Mouse (Mus musculus): ENCODE data around the gene Man2a1. TPM values are rescaled to one million over a fixed set of nuclear protein-coding genes. Genes with fewer than 3 reads are reported as not detected.

Man2a1 gene
- polyA plus RNA-seq, 1 experiment from 2014 or later = 4.1 TPM

GRCm38 (mm10) chr17:64697277-64697831 lies 96.8 kb downstream of the Man2a1 start:
- Histone ChIP-seq H3K36me3 (ENCODE audit: control insufficient read depth, insufficient read depth, low read length) (no peaks in the 10 kb centered on the region), H3K27me3 (replicated peaks; ENCODE audit: control insufficient read depth, insufficient read depth, low read length) (no peaks in the 10 kb centered on the region), H3K4me2 (ENCODE audit: low read length) (no peak overlapping the region), H3K4me3 (ENCODE audit: low read length) (no peak overlapping the region), H3K9me3 (ENCODE audit: control insufficient read depth, low read length) (no peaks in the 10 kb centered on the region), H3K9ac (ENCODE audit: low read depth, low read length) (no peak overlapping the region), H3K27ac (ENCODE audit: low read depth, low read length) (no peak overlapping the region), H3K4me1 (ENCODE audit: control insufficient read depth, insufficient read depth, low read depth, low read length) (no peaks in the 10 kb centered on the region)
- WGBS = 52% methylated on average over 10 of the region's 10 CpGs
- ATAC-seq = no peak

GRCm38 (mm10) chr17:64698516-64698915 lies 98.0 kb downstream of the Man2a1 start:
- Histone ChIP-seq H3K4me2 (ENCODE audit: low read length) (no peak overlapping the region), H3K9me3 (ENCODE audit: control insufficient read depth, low read length) (no peaks in the 10 kb centered on the region), H3K4me3 (ENCODE audit: low read length) (no peak overlapping the region), H3K27me3 (replicated peaks; ENCODE audit: control insufficient read depth, insufficient read depth, low read length) (no peaks in the 10 kb centered on the region), H3K36me3 (ENCODE audit: control insufficient read depth, insufficient read depth, low read length) (no peaks in the 10 kb centered on the region), H3K27ac (ENCODE audit: low read depth, low read length) (no peak overlapping the region), H3K9ac (ENCODE audit: low read depth, low read length) (no peak overlapping the region), H3K4me1 (ENCODE audit: control insufficient read depth, insufficient read depth, low read depth, low read length) (no peaks in the 10 kb centered on the region)
- no peak for ATAC-seq
- 81% methylated on average over 8 of the region's 8 CpGs for WGBS

GRCm38 (mm10) chr17:64703649-64704230 lies 103.2 kb downstream of the Man2a1 start:
- Histone ChIP-seq H3K27ac (ENCODE audit: low read depth, low read length) (no peak overlapping the region), H3K4me1 (ENCODE audit: control insufficient read depth, insufficient read depth, low read depth, low read length) (no peaks in the 10 kb centered on the region), H3K9ac (ENCODE audit: low read depth, low read length) (no peak overlapping the region), H3K9me3 (ENCODE audit: control insufficient read depth, low read length) (no peaks in the 10 kb centered on the region), H3K27me3 (replicated peaks; ENCODE audit: control insufficient read depth, insufficient read depth, low read length) (no peaks in the 10 kb centered on the region), H3K4me3 (ENCODE audit: low read length) (no peak overlapping the region), H3K4me2 (ENCODE audit: low read length) (no peak overlapping the region), H3K36me3 (ENCODE audit: control insufficient read depth, insufficient read depth, low read length) (no peaks in the 10 kb centered on the region)
- ATAC-seq = no peak
- 68% methylated on average over 4 of the region's 4 CpGs for WGBS

GRCm38 (mm10) chr17:64707529-64707928 lies 107.0 kb downstream of the Man2a1 start:
- WGBS = 76% methylated on average over 6 of the region's 6 CpGs

GRCm38 (mm10) chr17:64716318-64716717 lies 115.8 kb downstream of the Man2a1 start:
- Histone ChIP-seq H3K27me3 (replicated peaks; ENCODE audit: control insufficient read depth, insufficient read depth, low read length) (no peaks in the 10 kb centered on the region), H3K9ac (ENCODE audit: low read depth, low read length) (no peak overlapping the region), H3K36me3 (ENCODE audit: control insufficient read depth, insufficient read depth, low read length) (no peaks in the 10 kb centered on the region), H3K27ac (ENCODE audit: low read depth, low read length) (no peak overlapping the region; the same call in 1 of the 2 replicates), H3K4me3 (ENCODE audit: low read length) (no peak overlapping the region), H3K4me2 (ENCODE audit: low read length) (no peak overlapping the region), H3K4me1 (ENCODE audit: control insufficient read depth, insufficient read depth, low read depth, low read length) (no peaks in the 10 kb centered on the region), H3K9me3 (ENCODE audit: control insufficient read depth, low read length) (no peaks in the 10 kb centered on the region)
- peak; percentile 90 for ATAC-seq
- WGBS = 52% methylated on average over 4 of the region's 4 CpGs

More at GRCm38 (mm10) chr17:64707529-64707928, 107.0 kb downstream of the Man2a1 start:
- Histone ChIP-seq H3K4me1 (ENCODE audit: control insufficient read depth, insufficient read depth, low read depth, low read length) (no peaks in the 10 kb centered on the region), H3K27me3 (replicated peaks; ENCODE audit: control insufficient read depth, insufficient read depth, low read length) (no peaks in the 10 kb centered on the region), H3K36me3 (ENCODE audit: control insufficient read depth, insufficient read depth, low read length) (no peaks in the 10 kb centered on the region), H3K4me2 (ENCODE audit: low read length) (no peak overlapping the region), H3K9me3 (ENCODE audit: control insufficient read depth, low read length) (no peaks in the 10 kb centered on the region), H3K4me3 (ENCODE audit: low read length) (no peak overlapping the region), H3K27ac (ENCODE audit: low read depth, low read length) (no peak overlapping the region), H3K9ac (ENCODE audit: low read depth, low read length) (no peak overlapping the region)
- no peak for ATAC-seq

- H3K27me3 ChIP-seq (replicated peaks; ENCODE audit: control insufficient read depth, insufficient read depth, low read length) = no peaks in the 10 kb centered on the region
- H3K4me1 ChIP-seq (ENCODE audit: control insufficient read depth, insufficient read depth, low read depth, low read length) = no peaks in the 10 kb centered on the region
- ATAC-seq = no peak
- 70% methylated on average over 5 of the region's 5 CpGs for WGBS
- H3K9ac ChIP-seq (ENCODE audit: low read depth, low read length) = no peak overlapping the region
- H3K4me3 ChIP-seq (ENCODE audit: low read length) = no peak overlapping the region
- H3K36me3 ChIP-seq (ENCODE audit: control insufficient read depth, insufficient read depth, low read length) = no peaks in the 10 kb centered on the region
- no peaks in the 10 kb centered on the region for H3K9me3 ChIP-seq (ENCODE audit: control insufficient read depth, low read length)
- H3K4me2 ChIP-seq (ENCODE audit: low read length) = no peak overlapping the region
- no peak overlapping the region for H3K27ac ChIP-seq (ENCODE audit: low read depth, low read length)
These were observed 119.2 kb downstream of the Man2a1 start for GRCm38 (mm10) chr17:64719760-64720159.

GRCm38 (mm10) chr17:64721112-64721511 lies 120.6 kb downstream of the Man2a1 start:
- Histone ChIP-seq H3K36me3 (ENCODE audit: control insufficient read depth, insufficient read depth, low read length) (no peaks in the 10 kb centered on the region), H3K27me3 (replicated peaks; ENCODE audit: control insufficient read depth, insufficient read depth, low read length) (no peaks in the 10 kb centered on the region), H3K4me3 (ENCODE audit: low read length) (no peak overlapping the region), H3K27ac (ENCODE audit: low read depth, low read length) (no peak overlapping the region), H3K9ac (ENCODE audit: low read depth, low read length) (no peak overlapping the region), H3K9me3 (ENCODE audit: control insufficient read depth, low read length) (no peaks in the 10 kb centered on the region), H3K4me1 (ENCODE audit: control insufficient read depth, insufficient read depth, low read depth, low read length) (no peaks in the 10 kb centered on the region), H3K4me2 (ENCODE audit: low read length) (no peak overlapping the region)
- 89% methylated on average over 5 of the region's 5 CpGs for WGBS
- ATAC-seq = no peak

GRCm38 (mm10) chr17:64723162-64723561 lies 122.6 kb downstream of the Man2a1 start:
- no peak overlapping the region for H3K4me3 ChIP-seq (ENCODE audit: low read length)
- H3K4me1 ChIP-seq (ENCODE audit: control insufficient read depth, insufficient read depth, low read depth, low read length) = no peaks in the 10 kb centered on the region
- ATAC-seq = no peak
- H3K4me2 ChIP-seq (ENCODE audit: low read length) = no peak overlapping the region
- H3K36me3 ChIP-seq (ENCODE audit: control insufficient read depth, insufficient read depth, low read length) = no peaks in the 10 kb centered on the region
- no peaks in the 10 kb centered on the region for H3K9me3 ChIP-seq (ENCODE audit: control insufficient read depth, low read length)
- H3K27me3 ChIP-seq (replicated peaks; ENCODE audit: control insufficient read depth, insufficient read depth, low read length) = no peaks in the 10 kb centered on the region
- 100% methylated on average over 1 of the region's 1 CpGs for WGBS
- H3K9ac ChIP-seq (ENCODE audit: low read depth, low read length) = no peak overlapping the region
- no peak overlapping the region for H3K27ac ChIP-seq (ENCODE audit: low read depth, low read length)

GRCm38 (mm10) chr17:64725214-64725613 lies 124.7 kb downstream of the Man2a1 start:
- ATAC-seq = peak; percentile 64
- H3K27ac ChIP-seq (ENCODE audit: low read depth, low read length) = no peak overlapping the region
- H3K4me1 ChIP-seq (ENCODE audit: control insufficient read depth, insufficient read depth, low read depth, low read length) = no peaks in the 10 kb centered on the region
- H3K27me3 ChIP-seq (replicated peaks; ENCODE audit: control insufficient read depth, insufficient read depth, low read length) = no peaks in the 10 kb centered on the region
- no peak overlapping the region for H3K4me2 ChIP-seq (ENCODE audit: low read length)
- no peak overlapping the region for H3K4me3 ChIP-seq (ENCODE audit: low read length)
- H3K9me3 ChIP-seq (ENCODE audit: control insufficient read depth, low read length) = no peaks in the 10 kb centered on the region
- no peak overlapping the region for H3K9ac ChIP-seq (ENCODE audit: low read depth, low read length)
- 80% methylated on average over 3 of the region's 3 CpGs for WGBS
- H3K36me3 ChIP-seq (ENCODE audit: control insufficient read depth, insufficient read depth, low read length) = no peaks in the 10 kb centered on the region
